Comparison of ENCODE assay signal across 8 mouse cellular contexts in genomic region chr17:86330076-86330955, GRCm38 (mm10).
DNase-seq lines count a peak whose midpoint lies in the region; ATAC-seq lines count a peak whose summit lies in the region.

No protein-coding gene starts in this region.

- H3K4me1 ChIP-seq in midbrain, embryonic 11.5 days (ENCODE audit: control insufficient read depth, insufficient read depth, low read length) = peaks cover 9% of the 10 kb centered on the region
- peaks cover 24% of the 10 kb centered on the region for H3K4me1 ChIP-seq in liver, embryonic 12.5 days

- H3K27ac ChIP-seq in midbrain, embryonic 11.5 days (ENCODE audit: low read depth, low read length) = no peak overlapping the region
- H3K27ac ChIP-seq in liver, embryonic 12.5 days = no peak overlapping the region

- no peaks in the 10 kb centered on the region for H3K36me3 ChIP-seq in midbrain, embryonic 11.5 days (ENCODE audit: control insufficient read depth, insufficient read depth, low read length)
- H3K36me3 ChIP-seq in liver, embryonic 12.5 days = no peaks in the 10 kb centered on the region

- no peak overlapping the region for H3K4me3 ChIP-seq in midbrain, embryonic 11.5 days (ENCODE audit: low read depth, low read length)
- no peak overlapping the region for H3K4me3 ChIP-seq in liver, embryonic 12.5 days

- H3K4me2 ChIP-seq in midbrain, embryonic 11.5 days = no peak overlapping the region
- H3K4me2 ChIP-seq in liver, embryonic 12.5 days = no peak overlapping the region

- DNase-seq in frontal cortex, postnatal 36 days (ENCODE audit: low spot score in 2 of 2) = peak; percentile 51 to 54
- DNase-seq in frontal cortex, postnatal 25 days (ENCODE audit: low spot score in 2 of 2) = no peak
- peak; percentile 51 for DNase-seq in right cerebral cortex, postnatal 25 days
- no peak for DNase-seq in right cerebral cortex, postnatal 10 days (ENCODE audit: low spot score in 2 of 2)
- DNase-seq in midbrain, embryonic 11.5 days (ENCODE audit: low spot score, missing footprints) = peak; percentile 89
- DNase-seq in urinary bladder, postnatal 10 days (ENCODE audit: low spot score) = no peak

- peak; percentile 44; the same call in 1 of the 2 replicates for ATAC-seq in midbrain, embryonic 11.5 days (ENCODE audit: low FRiP score)
- no peak for ATAC-seq in liver, embryonic 12.5 days
- ATAC-seq in monocyte, adult 5-6 weeks (replicated peaks; ENCODE audit: insufficient number of reproducible peaks, low FRiP score, low TSS enrichment, poor library complexity, severe bottlenecking) = no peak

- no peaks in the 10 kb centered on the region for H3K27me3 ChIP-seq in midbrain, embryonic 11.5 days (ENCODE audit: control insufficient read depth, insufficient read depth, low read length)
- H3K27me3 ChIP-seq in liver, embryonic 12.5 days (replicated peaks) = no peaks in the 10 kb centered on the region

- 51% methylated on average over 16 of the region's 16 CpGs for WGBS in midbrain, embryonic 11.5 days
- 64% methylated on average over 16 of the region's 16 CpGs for WGBS in liver, embryonic 12.5 days (ENCODE audit: insufficient replicate concordance)

- H3K9ac ChIP-seq in midbrain, embryonic 11.5 days (ENCODE audit: low read length) = no peak overlapping the region
- no peak overlapping the region for H3K9ac ChIP-seq in liver, embryonic 12.5 days

- H3K9me3 ChIP-seq in midbrain, embryonic 11.5 days (ENCODE audit: control insufficient read depth, low read length) = no peaks in the 10 kb centered on the region
- no peaks in the 10 kb centered on the region for H3K9me3 ChIP-seq in liver, embryonic 12.5 days (replicated peaks)

Comparison
In these comparisons a context has a peak if more than half of its experiments do, and no peak if none do; other contexts are left out.
1. DNase-seq: peak in frontal cortex, postnatal 36 days (2 of 2), right cerebral cortex, postnatal 25 days (single experiment) and midbrain, embryonic 11.5 days (single experiment); none in frontal cortex, postnatal 25 days (0 of 2), right cerebral cortex, postnatal 10 days (0 of 2) and urinary bladder, postnatal 10 days (single experiment).